Mouse (Mus musculus) CD8-positive naive resting alpha-beta T cell, adult 57 days (primary cell): ENCODE data around the gene Vmn2r50. TPM values are rescaled to one million over a fixed set of nuclear protein-coding genes. Genes with fewer than 3 reads are reported as not detected.

Experiments
- total RNA-seq: library from RNA; stranded (reverse); gene quantifications from one replicate; pipeline ENCODE4 v1.2.4, GENCODE M21; 2023

The Vmn2r50 gene
- not detected for total RNA-seq

GRCm38 (mm10) chr7:10053196-10053595 lies at the start of gene Vmn2r50:
Gene Vmn2r50, minus strand, starts transcription at chr7:10053296.

DNA sequence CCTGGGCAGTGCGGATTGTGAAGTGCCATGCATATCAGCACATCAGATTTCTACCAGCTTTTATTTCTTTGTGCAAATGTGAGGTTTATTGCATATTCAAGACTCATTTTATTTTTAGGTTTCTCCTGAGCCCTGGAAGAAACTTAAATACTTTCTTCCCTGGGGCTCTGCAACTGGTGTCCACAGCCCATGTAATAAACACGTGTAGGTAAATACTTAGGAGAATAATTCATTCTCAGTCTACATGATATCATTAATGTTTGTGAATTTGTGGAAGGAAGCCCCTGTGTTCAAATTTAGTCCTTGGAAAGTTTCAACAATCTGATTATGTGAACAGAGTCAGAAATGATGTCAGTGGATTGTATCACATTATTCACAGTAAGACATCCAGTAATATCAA lies 60.9 kb downstream of the Vmn2r50 start, which contains the start of gene Vmn2r49:
Gene Vmn2r49, minus strand, starts transcription at position 101 of the 400 bp plus-strand sequence.

Other genes starting within 250 kb of the Vmn2r50 start
- not detected for gene Vmn2r47, start 212.0 kb downstream of the Vmn2r50 start, total RNA-seq
- gene Vmn2r48, start 99.7 kb downstream of the Vmn2r50 start, total RNA-seq, result not detected
- not detected for gene Vmn2r49, start 61.0 kb downstream of the Vmn2r50 start, total RNA-seq
- not detected for gene Vmn2r51, start 52.4 kb upstream of the Vmn2r50 start, total RNA-seq
- gene Vmn2r52, start 123.3 kb upstream of the Vmn2r50 start, total RNA-seq, result 0.15 TPM
- not detected for gene Vmn1r66, start 224.7 kb upstream of the Vmn2r50 start, total RNA-seq